In the genomic region with DNA sequence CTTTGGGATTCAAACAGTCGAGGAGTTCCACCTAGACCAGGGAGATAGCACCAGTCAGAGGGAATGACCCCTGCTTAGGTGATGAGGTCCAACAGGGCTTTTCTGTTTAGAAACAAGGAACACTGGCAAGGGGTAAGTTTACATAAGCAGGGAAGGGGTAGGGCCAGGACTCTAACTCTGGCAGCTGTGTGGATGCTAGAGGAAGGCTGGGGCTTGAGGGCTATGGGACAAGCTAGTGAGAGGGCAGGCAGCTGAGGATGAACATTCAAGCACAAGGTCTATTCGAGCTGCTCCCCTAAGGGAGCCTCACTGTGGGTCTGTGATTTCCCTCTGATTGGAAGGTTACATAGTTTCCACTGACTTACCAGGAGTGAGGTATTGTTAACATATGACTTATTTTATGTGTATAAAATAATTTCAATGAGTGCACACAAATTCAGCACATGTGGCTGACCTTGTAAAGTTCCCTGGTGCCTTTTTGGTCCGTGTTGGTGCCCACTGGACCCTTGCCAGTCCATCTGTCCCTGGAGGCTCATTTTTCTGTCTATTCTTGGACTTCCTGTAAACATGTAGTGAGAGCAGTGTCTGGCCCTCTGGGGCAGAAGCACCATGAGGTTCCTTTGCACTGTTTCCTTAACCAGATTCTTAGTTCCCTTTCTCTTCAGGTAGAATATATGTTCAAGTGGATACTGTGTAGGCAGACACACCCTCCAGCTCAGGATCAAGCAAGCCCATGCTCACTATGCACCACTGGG, we compare ENCODE assay signal across 9 mouse cellular contexts. TPM values are rescaled to one million over a fixed set of nuclear protein-coding genes. Genes with fewer than 3 reads are reported as not detected.
DNase-seq lines count a peak whose midpoint lies in the region; ATAC-seq and TF ChIP-seq lines count a peak whose summit lies in the region.
"Had no signal": no experiment of that assay in that cellular context is flagged by ENCODE, and none has a peak within 500 bp of the region (broad histone marks: within the 10 kb centered on the region; RNA-seq: fewer than 3 reads in every experiment).

No protein-coding gene starts in this region.

- ATAC-seq in granulocyte monocyte progenitor cell, adult 5-6 weeks (replicated peaks; ENCODE audit: poor library complexity, severe bottlenecking) = peak; percentile 12

- TF ChIP-seq CTCF in thymus, adult 2 months (IDR thresholded peaks at IDR 0.05; ENCODE audit: borderline replicate concordance, control insufficient read depth, extremely low read depth, insufficient read depth, low read length, poor library complexity) = no peak

- TF ChIP-seq POLR2A in thymus, adult 2 months (IDR thresholded peaks at IDR 0.05; ENCODE audit: control insufficient read depth, extremely low read depth, insufficient read depth, low read length, poor library complexity) = no peak

- H3K4me3 ChIP-seq in thymus, adult 2 months (ENCODE audit: control insufficient read depth, insufficient read depth, low read length) = no peak overlapping the region

- 31% methylated on average over 3 of the region's 3 CpGs for WGBS in thymus, adult 2 months

- no peaks in the 10 kb centered on the region for H3K36me3 ChIP-seq in thymus, adult 2 months (ENCODE audit: control insufficient read depth, insufficient read depth, low read length)

- DNase-seq in adrenal gland, adult (ENCODE audit: inconsistent age in 2 of 2, low spot score in 1 of 2) = peak; percentile 49 to 84
- DNase-seq in adrenal gland, postnatal 4 days (ENCODE audit: low spot score in 2 of 2) = no peak
- peak; percentile 32 for DNase-seq in 3134 (ENCODE audit: extremely low read depth, insufficient read length, low spot score)
- peak; percentile 69 to 70 for DNase-seq in kidney, postnatal 25 days
- peak; percentile 15 for DNase-seq in testis, postnatal 14 days (ENCODE audit: low spot score)
- DNase-seq in thymus, adult 2 months = no peak
- DNase-seq in thymus, postnatal 25 days = no peak

- peaks cover 20% of the 10 kb centered on the region for H3K4me1 ChIP-seq in thymus, adult 2 months (replicated peaks; ENCODE audit: control insufficient read depth, insufficient read depth, low read length)

- no peak overlapping the region for H3K27ac ChIP-seq in thymus, adult 2 months (ENCODE audit: control insufficient read depth, insufficient read depth, low read length)

- H3K27me3 ChIP-seq in thymus, adult 2 months (ENCODE audit: control insufficient read depth, insufficient read depth, low read length) = no peaks in the 10 kb centered on the region

RNA-seq across cellular contexts. Expression of a gene that starts 1.7 kb away (rescaled TPM):
- 100 to 1,000 TPM; 558 to 614 TPM for total RNA-seq in adrenal gland, postnatal 4 days (2021)
- 362 and 448 TPM in 2 replicates for total RNA-seq in granulocyte monocyte progenitor cell, adult 5-6 weeks (2014; fragmentation: Nextera tagmentation)
- total RNA-seq in granulocyte monocyte progenitor cell, adult 5-6 weeks (2017) = 432 and 469 TPM in 2 replicates
- polyA plus RNA-seq in thymus, adult 2 months (2012; rRNA removed) = 843 and 1,366 TPM in 2 replicates

RNA-seq across cellular contexts. Expression of a gene that starts 12.4 kb away (rescaled TPM):
- total RNA-seq in adrenal gland, postnatal 4 days (2021) = 1 to 10 TPM; 1.6 to 2.0 TPM
- not detected in 2 replicates for total RNA-seq in granulocyte monocyte progenitor cell, adult 5-6 weeks (2014; fragmentation: Nextera tagmentation)
- not detected in 2 replicates for total RNA-seq in granulocyte monocyte progenitor cell, adult 5-6 weeks (2017)
- polyA plus RNA-seq in thymus, adult 2 months (2012; rRNA removed) = 0.30 TPM in 1 of 2 replicates, not detected in the other
- total RNA-seq: left cerebral cortex, postnatal 10 days had no signal

RNA-seq across cellular contexts. Expression of a gene that starts 42.2 kb away (rescaled TPM):
- total RNA-seq in adrenal gland, postnatal 4 days (2021) = not detected
- total RNA-seq in granulocyte monocyte progenitor cell, adult 5-6 weeks (2014; fragmentation: Nextera tagmentation) = not detected in 2 replicates
- total RNA-seq in granulocyte monocyte progenitor cell, adult 5-6 weeks (2017) = not detected in 2 replicates
- 0.44 TPM in 1 of 2 replicates, not detected in the other for polyA plus RNA-seq in thymus, adult 2 months (2012; rRNA removed)
- total RNA-seq: left cerebral cortex, postnatal 10 days had no signal

RNA-seq across cellular contexts. Expression of a gene that starts 57.3 kb away (rescaled TPM):
- under 1 TPM in 1 of 2 experiments, not detected in 1; 0.42 TPM for total RNA-seq in adrenal gland, postnatal 4 days (2021)
- not detected in 2 replicates for total RNA-seq in granulocyte monocyte progenitor cell, adult 5-6 weeks (2014; fragmentation: Nextera tagmentation)
- not detected in 2 replicates for total RNA-seq in granulocyte monocyte progenitor cell, adult 5-6 weeks (2017)
- polyA plus RNA-seq in thymus, adult 2 months (2012; rRNA removed) = not detected in 2 replicates
- total RNA-seq: left cerebral cortex, postnatal 10 days had no signal

Comparison
In these comparisons a context has a peak if more than half of its experiments do, and no peak if none do; other contexts are left out.
1. DNase-seq: peak in adrenal gland, adult (2 of 2), 3134 (single experiment), kidney, postnatal 25 days (2 of 2) and testis, postnatal 14 days (single experiment); none in adrenal gland, postnatal 4 days (0 of 2), thymus, adult 2 months (single experiment) and thymus, postnatal 25 days (single experiment).